Mouse (Mus musculus) CH12.LX (cell line): ENCODE measurements at regions not wholly inside any gene's neighbourhood (a gene's known extent, or its start where the extent isn't known, plus 50 kb on each side); places are given as distances from the start of the nearest gene placed in this dataset.

ENCODE experiments used
- DNase-seq: peaks from one replicate; pipeline ENCODE4 v3.0.0-alpha.2; 2013; ENCODE audit errors: extremely low read depth
- H3K27ac ChIP-seq: 2 replicates; pipeline ENCODE4 v1.5.1; 2012; ENCODE audit warnings: low read depth, mild to moderate bottlenecking, control low read depth, moderate library complexity; ENCODE audit not compliant: insufficient read depth
- H3K27me3 ChIP-seq: replicated peaks from 2 replicates; pipeline ENCODE3; 2012; ENCODE audit warnings: inconsistent platforms
- H3K36me3 ChIP-seq, 2 experiments: replicated peaks in 1 of 2; 2 replicates each; pipeline versions ENCODE3 to v1.6.1; 2012; ENCODE audit warnings: inconsistent platforms in 1 of 2, low read length in 1 of 2, mild to moderate bottlenecking in 1 of 2, mixed read lengths in 1 of 2, moderate library complexity in 1 of 2; ENCODE audit not compliant: control insufficient read depth in 1 of 2, insufficient read depth in 1 of 2
- H3K4me1 ChIP-seq, 2 experiments: 2 replicates each; pipeline ENCODE4 v1.6.1; 2012; ENCODE audit warnings: inconsistent platforms in 1 of 2, moderate library complexity in 1 of 2; ENCODE audit not compliant: insufficient read depth in 2 of 2, control insufficient read depth in 1 of 2
- H3K4me2 ChIP-seq: 2 replicates; pipeline ENCODE4 v1.6.1; 2012; ENCODE audit warnings: low read depth, mild to moderate bottlenecking, control low read depth; ENCODE audit not compliant: poor library complexity, insufficient read depth, severe bottlenecking
- H3K4me3 ChIP-seq, 3 experiments: fragments of 150-350 bp in 1 of 3; sonication (generic) in 1 of 3; replicated peaks in 1 of 3; 2 replicates each; pipeline versions ENCODE3 to v1.5.1; 2011 to 2012; ENCODE audit warnings: low read depth in 2 of 3, low read length in 2 of 3, mild to moderate bottlenecking in 2 of 3, moderate library complexity in 2 of 3, control low read depth in 1 of 3, improper control_type of control experiment in 1 of 3, inconsistent platforms in 1 of 3, mixed read lengths in 1 of 3; ENCODE audit not compliant: poor library complexity in 1 of 3
- H3K79me2 ChIP-seq: replicated peaks from 2 replicates; pipeline ENCODE4 v1.6.1; 2012; ENCODE audit warnings: mild to moderate bottlenecking, moderate library complexity; ENCODE audit not compliant: control insufficient read depth, poor library complexity, insufficient read depth, severe bottlenecking; ENCODE audit errors: extremely low read depth
- H3K9ac ChIP-seq: 2 replicates; pipeline ENCODE4 v1.6.1; 2012; ENCODE audit warnings: low read depth, mild to moderate bottlenecking, control low read depth, moderate library complexity; ENCODE audit not compliant: insufficient read depth
- H3K9me3 ChIP-seq: replicated peaks from 2 replicates; pipeline ENCODE3; 2012; ENCODE audit warnings: low read length, inconsistent platforms, mixed read lengths
- BHLHE40 ChIP-seq: IDR thresholded peaks from 2 replicates; pipeline ENCODE4 v1.6.1; 2011; ENCODE audit warnings: mild to moderate bottlenecking, low read depth, low read length, improper control_type of control experiment
- CHD1 ChIP-seq: IDR thresholded peaks from 2 replicates; pipeline ENCODE4 v1.6.1; 2012; ENCODE audit warnings: low read depth, low read length, improper control_type of control experiment, inconsistent platforms
- CTCF ChIP-seq, 2 experiments: IDR thresholded peaks in 1 of 2; conservative IDR thresholded peaks in 1 of 2; 2 replicates each; pipeline ENCODE4 v1.5.1; 2011 to 2012; ENCODE audit warnings: low read depth in 2 of 2, low read length in 2 of 2, improper control_type of control experiment in 1 of 2, inconsistent platforms in 1 of 2, mild to moderate bottlenecking in 1 of 2, moderate library complexity in 1 of 2
- EP300 ChIP-seq: IDR thresholded peaks from 2 replicates; pipeline ENCODE4 v1.6.1; 2011; ENCODE audit warnings: low read length, improper control_type of control experiment
- ETS1 ChIP-seq: conservative IDR thresholded peaks from 2 replicates; pipeline ENCODE4 v1.6.1; 2012; ENCODE audit warnings: low read depth, mild to moderate bottlenecking, inconsistent platforms, low read length, improper control_type of control experiment, moderate library complexity
- IRF4 ChIP-seq: IDR thresholded peaks from 2 replicates; pipeline ENCODE4 v1.6.1; 2014; ENCODE audit warnings: low read depth, mild to moderate bottlenecking, inconsistent platforms, low read length, improper control_type of control experiment
- JUN ChIP-seq: IDR thresholded peaks from 2 replicates; pipeline ENCODE4 v1.6.1; 2011; ENCODE audit warnings: low read depth, mild to moderate bottlenecking, low read length, improper control_type of control experiment, moderate library complexity; ENCODE audit not compliant: insufficient read depth
- KAT2A ChIP-seq: IDR thresholded peaks from 2 replicates; pipeline ENCODE4 v1.6.1; 2012; ENCODE audit warnings: low read length, improper control_type of control experiment, inconsistent platforms; ENCODE audit not compliant: insufficient replicate concordance
- MAX ChIP-seq: IDR thresholded peaks from 2 replicates; pipeline ENCODE4 v1.6.1; 2011; ENCODE audit warnings: low read length, improper control_type of control experiment
- MAZ ChIP-seq: IDR thresholded peaks from 2 replicates; pipeline ENCODE4 v1.6.1; 2012; ENCODE audit warnings: low read depth, mild to moderate bottlenecking, inconsistent platforms, low read length, improper control_type of control experiment, moderate library complexity
- MEF2A ChIP-seq: IDR thresholded peaks from 2 replicates; pipeline ENCODE4 v1.6.1; 2014; ENCODE audit warnings: low read depth, mild to moderate bottlenecking, inconsistent platforms, low read length, improper control_type of control experiment, borderline replicate concordance
- MXI1 ChIP-seq: IDR thresholded peaks from 2 replicates; pipeline ENCODE4 v1.6.1; 2011; ENCODE audit warnings: mild to moderate bottlenecking, low read depth, low read length, improper control_type of control experiment
- MYC ChIP-seq: IDR thresholded peaks from 2 replicates; pipeline ENCODE4 v1.6.1; 2011; ENCODE audit warnings: low read depth, mild to moderate bottlenecking, improper control_type of control experiment, low read length
- NELFE ChIP-seq: IDR thresholded peaks from 2 replicates; pipeline ENCODE4 v1.6.1; 2011; ENCODE audit warnings: low read depth, low read length, improper control_type of control experiment
- NRF1 ChIP-seq: IDR thresholded peaks from 2 replicates; pipeline ENCODE4 v1.6.1; 2014; ENCODE audit warnings: low read depth, mild to moderate bottlenecking, inconsistent platforms, low read length, improper control_type of control experiment, moderate library complexity
- POLR2A ChIP-seq: IDR thresholded peaks from 2 replicates; pipeline ENCODE4 v1.6.1; 2011; ENCODE audit warnings: low read depth, mild to moderate bottlenecking, improper control_type of control experiment, low read length
- POLR2AphosphoS2 ChIP-seq: IDR thresholded peaks from 2 replicates; pipeline ENCODE4 v1.6.1; 2011; ENCODE audit warnings: low read depth, low read length, improper control_type of control experiment
- RAD21 ChIP-seq: IDR thresholded peaks from 2 replicates; pipeline ENCODE4 v1.6.1; 2011; ENCODE audit warnings: low read depth, mild to moderate bottlenecking, low read length, improper control_type of control experiment, moderate library complexity
- RCOR1 ChIP-seq: conservative IDR thresholded peaks from 2 replicates; pipeline ENCODE4 v1.6.1; 2012; ENCODE audit warnings: low read depth, mild to moderate bottlenecking, inconsistent platforms, low read length, improper control_type of control experiment
- SIN3A ChIP-seq: IDR thresholded peaks from 2 replicates; pipeline ENCODE4 v1.6.1; 2012; ENCODE audit warnings: low read length, improper control_type of control experiment, inconsistent platforms
- UBTF ChIP-seq: IDR thresholded peaks from 2 replicates; pipeline ENCODE4 v1.6.1; 2012; ENCODE audit warnings: low read depth, mild to moderate bottlenecking, inconsistent platforms, low read length, improper control_type of control experiment, moderate library complexity
- USF1 ChIP-seq: IDR thresholded peaks from 2 replicates; pipeline ENCODE4 v1.6.1; 2014; ENCODE audit warnings: low read depth, mild to moderate bottlenecking, inconsistent platforms, low read length, improper control_type of control experiment
- USF2 ChIP-seq: conservative IDR thresholded peaks from 2 replicates; pipeline ENCODE4 v1.6.1; 2011; ENCODE audit warnings: low read depth, low read length, improper control_type of control experiment
- ZC3H11A ChIP-seq: IDR thresholded peaks from 2 replicates; pipeline ENCODE4 v1.6.1; 2012; ENCODE audit warnings: low read depth, mild to moderate bottlenecking, inconsistent platforms, low read length, improper control_type of control experiment
- ZMIZ1 ChIP-seq: IDR thresholded peaks from 2 replicates; pipeline ENCODE4 v1.6.1; 2012; ENCODE audit warnings: low read depth, mild to moderate bottlenecking, inconsistent platforms, low read length, improper control_type of control experiment
- dilution Hi-C: fragments of 300-500 bp; cut with MboI; formaldehyde crosslinking; loops from 2 replicates; pipeline ENCODE4 v1.14.3; 2020; ENCODE audit warnings: low sequenced_read_pairs; ENCODE audit not compliant: extremely low pct_unique_long_range_greater_than_20kb, extremely low pct_ligation_motif_present
- in situ Hi-C: fragments of 300-500 bp; cut with MboI; formaldehyde crosslinking; loops from 3 replicates; pipeline ENCODE4 v1.14.3; 2019; ENCODE audit warnings: low sequenced_read_pairs, low pct_ligation_motif_present, low pct_unique_long_range_greater_than_20kb, mixed read lengths

DNA sequence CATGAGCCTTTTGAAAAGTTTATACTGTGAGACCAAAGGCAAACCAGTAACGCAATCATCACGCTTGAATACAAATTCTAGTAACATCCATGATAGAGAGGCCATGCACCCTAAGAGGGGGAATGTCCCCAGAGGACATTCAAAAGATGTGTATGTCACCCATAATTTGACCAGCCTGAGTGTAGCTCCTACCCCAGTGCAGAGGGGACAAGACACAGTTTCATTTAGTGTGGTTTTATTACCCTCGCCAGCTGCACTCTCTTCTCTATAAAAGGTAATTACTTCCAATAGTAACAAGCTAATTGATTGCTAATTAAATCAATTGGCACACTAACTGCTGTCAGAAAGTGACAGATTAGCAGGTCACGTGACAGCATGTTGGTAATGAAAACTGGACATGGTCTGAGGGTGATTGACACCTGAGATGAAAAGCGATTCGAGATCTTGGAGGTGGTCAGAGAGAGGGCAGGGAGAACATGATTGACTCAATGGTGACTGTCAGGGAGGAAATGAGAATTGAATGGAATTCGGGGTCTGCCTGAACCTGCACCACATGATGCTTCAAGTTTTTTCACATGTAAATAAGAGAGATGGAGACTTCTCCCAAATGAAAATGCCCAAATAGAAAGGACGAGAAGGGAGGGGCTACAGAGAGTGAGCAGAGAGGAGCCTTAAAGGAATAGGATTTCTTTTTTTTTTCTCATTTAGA, 309.9 kb downstream of the En1 start:
- no peaks in the 10 kb centered on the region for H3K36me3 ChIP-seq
- dilution Hi-C loops = no loop called here
- H3K4me3 ChIP-seq = no peak overlapping the region
- H3K79me2 ChIP-seq = no peaks in the 10 kb centered on the region
- H3K4me2 ChIP-seq = no peak overlapping the region
- no peak for DNase-seq
- no peaks in the 10 kb centered on the region for H3K4me1 ChIP-seq
- H3K27ac ChIP-seq = no peak overlapping the region
- H3K9ac ChIP-seq = no peak overlapping the region
- H3K27me3 ChIP-seq = no peaks in the 10 kb centered on the region
- in situ Hi-C loops = no loop called here
- no peak for TF ChIP-seq NRF1
- no peak for TF ChIP-seq RCOR1
- no peak for TF ChIP-seq BHLHE40
- TF ChIP-seq IRF4 = no peak
- TF ChIP-seq MAZ = no peak
- TF ChIP-seq USF2 = no peak
- TF ChIP-seq NELFE = no peak
- no peak for TF ChIP-seq ETS1
- TF ChIP-seq, all 38 proteins: peak for 0
- H3K9me3 ChIP-seq = peaks cover 3% of the 10 kb centered on the region

DNA sequence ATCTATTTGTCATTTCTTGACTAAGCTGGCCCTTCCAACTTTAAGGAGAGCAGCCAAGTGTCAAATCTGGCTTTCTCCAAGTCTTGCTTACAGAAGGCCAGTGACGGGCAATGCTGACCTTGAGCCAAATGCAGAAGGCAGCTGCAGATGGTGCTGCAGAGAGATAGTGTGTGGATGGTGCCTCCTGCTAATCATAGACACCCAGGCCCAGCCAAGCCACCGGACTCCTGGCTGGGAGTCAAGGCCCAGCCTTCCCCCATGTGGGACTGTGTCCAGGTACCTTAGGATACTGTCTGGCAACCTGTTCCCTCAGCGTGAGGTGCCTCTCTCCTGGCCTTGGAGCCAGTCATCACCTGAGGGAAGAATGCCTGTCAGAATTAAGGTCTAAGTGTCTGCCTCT, 319.3 kb downstream of the En1 start:
- Histone ChIP-seq H3K36me3 (no peaks in the 10 kb centered on the region), H3K9me3 (no peaks in the 10 kb centered on the region), H3K27me3 (no peaks in the 10 kb centered on the region), H3K4me1 (no peaks in the 10 kb centered on the region), H3K4me3 (no peak overlapping the region), H3K4me2 (no peak overlapping the region), H3K79me2 (no peaks in the 10 kb centered on the region), H3K9ac (no peak overlapping the region), H3K27ac (no peak overlapping the region)
- dilution Hi-C loops = no loop called here
- TF ChIP-seq ZMIZ1 (no peak), MEF2A (no peak), ZC3H11A (no peak), MXI1 (no peak), USF1 (no peak), RCOR1 (no peak)
- in situ Hi-C loops = no loop called here
- no peak for DNase-seq

DNA sequence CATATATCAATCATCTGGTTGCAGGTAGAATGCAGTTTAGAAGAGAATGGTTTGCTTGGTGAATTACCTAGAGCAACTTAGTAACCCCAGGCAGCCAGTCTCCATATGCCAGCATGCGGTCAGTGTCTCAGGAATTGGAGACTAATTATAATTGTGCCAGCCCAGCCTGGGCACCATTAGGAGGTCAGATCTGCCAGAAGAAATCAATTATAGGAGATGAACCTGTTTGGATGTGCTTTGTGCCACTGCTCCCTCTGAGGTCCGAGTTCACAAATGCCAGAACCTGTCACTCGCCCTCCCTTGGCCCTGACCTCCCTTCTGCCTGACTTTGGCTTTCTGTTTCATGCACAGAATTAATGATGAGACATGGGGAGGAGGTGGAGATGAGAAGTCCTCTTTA, 323.1 kb downstream of the En1 start:
- no peaks in the 10 kb centered on the region for H3K36me3 ChIP-seq
- TF ChIP-seq SIN3A (no peak), ETS1 (no peak), MEF2A (no peak), KAT2A (no peak), MYC (no peak), RAD21 (no peak), UBTF (no peak), NRF1 (no peak), RCOR1 (no peak), POLR2A (no peak), JUN (no peak), CHD1 (no peak), EP300 (no peak), CTCF (conservative IDR thresholded peaks at IDR 0.05 in 1 of 2, IDR thresholded peaks at IDR 0.05 in 1 of 2; ENCODE audit: low read depth in 2 of 2, low read length in 2 of 2) (no peak), MAX (no peak), POLR2AphosphoS2 (no peak)
- in situ Hi-C loops (no loop called here), dilution Hi-C loops (no loop called here)
- H3K79me2 ChIP-seq = no peaks in the 10 kb centered on the region
- H3K4me2 ChIP-seq = no peak overlapping the region
- H3K27me3 ChIP-seq = no peaks in the 10 kb centered on the region
- DNase-seq = no peak
- no peaks in the 10 kb centered on the region for H3K9me3 ChIP-seq
- no peak overlapping the region for H3K27ac ChIP-seq
- no peak overlapping the region for H3K9ac ChIP-seq
- no peak overlapping the region for H3K4me3 ChIP-seq
- peaks cover 0 to 3% of the 10 kb centered on the region in 2 experiments; a peak in 1 of 4 replicates for H3K4me1 ChIP-seq
